Comparison of ENCODE assay signal across 27 mouse cellular contexts in the genomic region with DNA sequence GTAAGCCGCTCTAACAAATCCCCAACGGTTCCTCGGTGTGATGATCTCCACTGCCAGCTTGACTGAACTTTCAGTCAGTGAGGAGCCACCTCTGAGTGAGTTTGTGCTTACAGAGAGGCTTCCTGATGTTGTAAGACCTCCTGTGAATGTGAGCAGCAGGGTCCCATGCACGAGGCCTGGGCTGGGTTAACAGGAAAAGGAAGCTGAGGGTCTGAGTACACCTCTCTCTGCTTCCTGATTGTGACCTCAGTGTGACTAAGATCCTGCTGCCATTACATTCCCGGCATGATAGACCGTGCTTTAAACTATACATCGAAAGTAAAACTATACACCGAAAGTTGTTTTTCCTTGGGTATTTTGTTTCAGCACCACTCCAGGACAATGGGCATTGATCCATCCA. TPM values are rescaled to one million over a fixed set of nuclear protein-coding genes. Genes with fewer than 3 reads are reported as not detected.
"Had no signal": no experiment of that assay in that cellular context is flagged by ENCODE, and none has a peak within 500 bp of the region (broad histone marks: within the 10 kb centered on the region; RNA-seq: fewer than 3 reads in every experiment).

No protein-coding gene starts in this region.

- H3K4me2 ChIP-seq: intestine, embryonic 15.5 days; limb, embryonic 13.5 days; liver, embryonic 13.5 days; lung, embryonic 15.5 days; midbrain, embryonic 12.5 days had no signal

- H3K4me3 ChIP-seq: intestine, embryonic 15.5 days; layer of hippocampus, adult 2 months; limb, embryonic 10.5 days; limb, embryonic 13.5 days; liver, embryonic 13.5 days; lung, embryonic 15.5 days; midbrain, embryonic 12.5 days; myocyte had no signal

- ATAC-seq: intestine, embryonic 15.5 days; midbrain, embryonic 16.5 days had no signal

- DNase-seq: kidney, adult 18-20 months; kidney, adult 9 months; kidney, postnatal 25 days; layer of hippocampus, adult 9-11 months; liver; liver, embryonic 13.5 days; right cerebral cortex, adult 18-20 months; right cerebral cortex, postnatal 14 days; right cerebral cortex, postnatal 4 days; thymus, adult 2 months; thymus, postnatal 14 days had no signal

- H3K27me3 ChIP-seq: intestine, embryonic 15.5 days; liver, embryonic 13.5 days; lung, embryonic 15.5 days had no signal

- H3K9me3 ChIP-seq: intestine, embryonic 15.5 days; limb, embryonic 10.5 days; limb, embryonic 13.5 days; liver, embryonic 13.5 days; lung, embryonic 15.5 days; midbrain, embryonic 12.5 days had no signal

- H3K27ac ChIP-seq: intestine, embryonic 15.5 days; layer of hippocampus, adult 2 months; limb, embryonic 10.5 days; limb, embryonic 13.5 days; liver, embryonic 13.5 days; lung, embryonic 15.5 days; macrophage; midbrain, embryonic 12.5 days; stomach, postnatal 0 days had no signal

- H3K9ac ChIP-seq: intestine, embryonic 15.5 days; limb, embryonic 13.5 days; liver, embryonic 13.5 days; lung, embryonic 15.5 days; midbrain, embryonic 12.5 days had no signal

- H3K4me1 ChIP-seq: intestine, embryonic 15.5 days; limb, embryonic 13.5 days; liver, embryonic 13.5 days; lung, embryonic 15.5 days; midbrain, embryonic 12.5 days had no signal

- H3K36me3 ChIP-seq: intestine, embryonic 15.5 days; limb, embryonic 10.5 days; limb, embryonic 13.5 days; liver, embryonic 13.5 days; lung, embryonic 15.5 days; midbrain, embryonic 12.5 days had no signal

RNA-seq across cellular contexts. Expression of a gene that starts 14.9 kb away (rescaled TPM):
- total RNA-seq: layer of hippocampus, adult 2 months; layer of hippocampus, postnatal 25 days; left cerebral cortex, adult 18-20 months; left cerebral cortex, postnatal 25 days; megakaryocyte-erythroid progenitor cell, adult 5-6 weeks; monocyte, adult 5-6 weeks had no signal
- polyA plus RNA-seq: limb, embryonic 10.5 days; macrophage; midbrain, embryonic 12.5 days; neural tube, embryonic 11.5 days had no signal
